Mouse (Mus musculus): Measurements from ENCODE around the gene Olfr818. TPM values are rescaled to one million over a fixed set of nuclear protein-coding genes. Genes with fewer than 3 reads are reported as not detected.

Gene Olfr818
- polyA plus RNA-seq, 1 experiment from 2014 or later, result not detected

Other genes with a start within 250 kb of the Olfr818 start
- gene Olfr804, start 245.9 kb downstream of the Olfr818 start, polyA plus RNA-seq (2014; fragmentation: Nextera tagmentation; extraction: Ambion mirVana), result not detected in 2 replicates
- not detected in 2 replicates for gene Olfr805, start 219.7 kb downstream of the Olfr818 start, polyA plus RNA-seq (2014; fragmentation: Nextera tagmentation; extraction: Ambion mirVana)
- gene Olfr806, start 207.2 kb downstream of the Olfr818 start, polyA plus RNA-seq (2014; fragmentation: Nextera tagmentation; extraction: Ambion mirVana), result not detected in 2 replicates
- gene Olfr807, start 191.3 kb downstream of the Olfr818 start, polyA plus RNA-seq (2014; fragmentation: Nextera tagmentation; extraction: Ambion mirVana), result not detected in 2 replicates
- not detected in 2 replicates for gene Olfr808, start 183.6 kb downstream of the Olfr818 start, polyA plus RNA-seq (2014; fragmentation: Nextera tagmentation; extraction: Ambion mirVana)
- gene Olfr809, start 174.5 kb downstream of the Olfr818 start, polyA plus RNA-seq (2014; fragmentation: Nextera tagmentation; extraction: Ambion mirVana), result not detected in 2 replicates
- gene Olfr810, start 154.2 kb downstream of the Olfr818 start, polyA plus RNA-seq (2014; fragmentation: Nextera tagmentation; extraction: Ambion mirVana), result 0.07 and 0.22 TPM in 2 replicates
- gene Olfr811, start 144.7 kb downstream of the Olfr818 start, polyA plus RNA-seq (2014; fragmentation: Nextera tagmentation; extraction: Ambion mirVana), result not detected in 2 replicates
- 0.16 and 0.21 TPM in 2 replicates for gene Olfr812, start 103.0 kb downstream of the Olfr818 start, polyA plus RNA-seq (2014; fragmentation: Nextera tagmentation; extraction: Ambion mirVana)
- not detected in 2 replicates for gene Olfr813, start 93.7 kb downstream of the Olfr818 start, polyA plus RNA-seq (2014; fragmentation: Nextera tagmentation; extraction: Ambion mirVana)
- not detected in 2 replicates for gene Olfr814, start 69.2 kb downstream of the Olfr818 start, polyA plus RNA-seq (2014; fragmentation: Nextera tagmentation; extraction: Ambion mirVana)
- not detected in 2 replicates for gene Olfr815, start 43.2 kb downstream of the Olfr818 start, polyA plus RNA-seq (2014; fragmentation: Nextera tagmentation; extraction: Ambion mirVana)
- 0.09 and 0.11 TPM in 2 replicates for gene Olfr816, start 33.5 kb downstream of the Olfr818 start, polyA plus RNA-seq (2014; fragmentation: Nextera tagmentation; extraction: Ambion mirVana)
- gene Olfr819, start 18.2 kb upstream of the Olfr818 start, polyA plus RNA-seq (2014; fragmentation: Nextera tagmentation; extraction: Ambion mirVana), result not detected in 2 replicates
- not detected in 2 replicates for gene Olfr247, start 27.0 kb upstream of the Olfr818 start, polyA plus RNA-seq (2014; fragmentation: Nextera tagmentation; extraction: Ambion mirVana)
- gene Gm10310, start 36.0 kb upstream of the Olfr818 start, polyA plus RNA-seq (2014; fragmentation: Nextera tagmentation; extraction: Ambion mirVana), result not detected in 2 replicates
- gene Olfr820, start 63.5 kb upstream of the Olfr818 start, polyA plus RNA-seq (2014; fragmentation: Nextera tagmentation; extraction: Ambion mirVana), result 0.12 and 0.33 TPM in 2 replicates
- not detected in 2 replicates for gene Olfr821, start 81.2 kb upstream of the Olfr818 start, polyA plus RNA-seq (2014; fragmentation: Nextera tagmentation; extraction: Ambion mirVana)
- gene Olfr822, start 122.1 kb upstream of the Olfr818 start, polyA plus RNA-seq (2014; fragmentation: Nextera tagmentation; extraction: Ambion mirVana), result 0.08 TPM in 1 of 2 replicates, not detected in the other
- gene Olfr823, start 166.3 kb upstream of the Olfr818 start, polyA plus RNA-seq (2014; fragmentation: Nextera tagmentation; extraction: Ambion mirVana), result not detected in 2 replicates
- gene Olfr824, start 180.9 kb upstream of the Olfr818 start, polyA plus RNA-seq (2014; fragmentation: Nextera tagmentation; extraction: Ambion mirVana), result not detected in 2 replicates
- gene Olfr825, start 217.7 kb upstream of the Olfr818 start, polyA plus RNA-seq (2014; fragmentation: Nextera tagmentation; extraction: Ambion mirVana), result not detected in 2 replicates
- 0.14 TPM in 1 of 2 replicates, not detected in the other for gene Olfr826, start 235.1 kb upstream of the Olfr818 start, polyA plus RNA-seq (2014; fragmentation: Nextera tagmentation; extraction: Ambion mirVana)